Mouse (Mus musculus) ES-E14 (cell line): ENCODE measurements around the gene Atp13a3.

ENCODE experiments used
- CHD2 ChIP-seq: IDR thresholded peaks from 2 replicates; pipeline ENCODE4 v1.6.1; 2014; ENCODE audit warnings: mild to moderate bottlenecking, low read depth, low read length, inconsistent platforms
- HCFC1 ChIP-seq: IDR thresholded peaks from 2 replicates; pipeline ENCODE4 v1.6.1; 2012; ENCODE audit warnings: low read length, inconsistent platforms, borderline replicate concordance; ENCODE audit not compliant: insufficient read depth
- MAFK ChIP-seq: IDR thresholded peaks from 2 replicates; pipeline ENCODE4 v1.6.1; 2014; ENCODE audit warnings: mild to moderate bottlenecking, low read depth, low read length, inconsistent platforms; ENCODE audit not compliant: insufficient read depth
- ZC3H11A ChIP-seq: IDR thresholded peaks from 2 replicates; pipeline ENCODE4 v1.6.1; 2012; ENCODE audit warnings: low read depth, mild to moderate bottlenecking, inconsistent platforms, low read length, borderline replicate concordance
- ZNF384 ChIP-seq: IDR thresholded peaks from 2 replicates; pipeline ENCODE4 v1.6.1; 2012; ENCODE audit warnings: low read depth, low read length, inconsistent platforms

GRCm38 (mm10) chr16:30295106-30295505 is 110.7 kb downstream of the Atp13a3 start:
- TF ChIP-seq ZNF384 (no peak), ZC3H11A (no peak), MAFK (no peak), HCFC1 (no peak), CHD2 (no peak)
